Mouse (Mus musculus): Measurements from ENCODE around the gene Tmem94.
A peak's percentile ranks its signal among the peaks of the same experiment; 100 is the strongest.

Tmem94 gene

GRCm38 (mm10) chr11:115831518-115831917 lies 66.3 kb downstream of the Tmem94 start:
- DNase-seq (ENCODE audit: low read depth, low spot score), result no peak

GRCm38 (mm10) chr11:115832064-115832463 lies 66.8 kb downstream of the Tmem94 start:
- no peak for DNase-seq (ENCODE audit: low read depth, low spot score)

- DNase-seq (ENCODE audit: low read depth, low spot score), result no peak
Observed at GRCm38 (mm10) chr11:115832523-115832922, 67.3 kb downstream of the Tmem94 start.

- no peak for DNase-seq (ENCODE audit: low read depth, low spot score)
Observed at GRCm38 (mm10) chr11:115833021-115833513, 67.8 kb downstream of the Tmem94 start.

- DNase-seq (ENCODE audit: low read depth, low spot score), result no peak
Observed at GRCm38 (mm10) chr11:115834033-115834432, 68.8 kb downstream of the Tmem94 start.

- no peak for DNase-seq (ENCODE audit: low read depth, low spot score)
Observed at GRCm38 (mm10) chr11:115836656-115837395, 71.6 kb downstream of the Tmem94 start.

- DNase-seq (ENCODE audit: low read depth, low spot score), result no peak
Observed at GRCm38 (mm10) chr11:115837606-115838345, 72.5 kb downstream of the Tmem94 start.

- no peak for DNase-seq (ENCODE audit: low read depth, low spot score)
Observed at GRCm38 (mm10) chr11:115838895-115839311, 73.7 kb downstream of the Tmem94 start.

GRCm38 (mm10) chr11:115839732-115840131 lies 74.5 kb downstream of the Tmem94 start:
- no peak for DNase-seq (ENCODE audit: low read depth, low spot score)

- peak; percentile 12 for DNase-seq (ENCODE audit: low read depth, low spot score)
Observed at GRCm38 (mm10) chr11:115841044-115841443, 75.8 kb downstream of the Tmem94 start.

GRCm38 (mm10) chr11:115841961-115842550 lies 76.8 kb downstream of the Tmem94 start:
- DNase-seq (ENCODE audit: low read depth, low spot score), result no peak

GRCm38 (mm10) chr11:115843141-115843890 lies 78.1 kb downstream of the Tmem94 start:
- no peak for DNase-seq (ENCODE audit: low read depth, low spot score)

- no peak for DNase-seq (ENCODE audit: low read depth, low spot score)
Observed at GRCm38 (mm10) chr11:115843891-115844239, 78.6 kb downstream of the Tmem94 start.

- no peak for DNase-seq (ENCODE audit: low read depth, low spot score)
Observed at GRCm38 (mm10) chr11:115844240-115844639, 79.0 kb downstream of the Tmem94 start.

- DNase-seq (ENCODE audit: low read depth, low spot score), result no peak
Observed at GRCm38 (mm10) chr11:115845819-115846218, 80.6 kb downstream of the Tmem94 start.
